Mouse (Mus musculus) ovary, postnatal 14 days (tissue): ENCODE measurements at regions not wholly inside any gene's neighbourhood (a gene's known extent, or its start where the extent isn't known, plus 50 kb on each side); places are given as distances from the start of the nearest gene placed in this dataset.

Experiments
- DNase-seq: peaks from one replicate; pipeline ENCODE4 v3.0.0; 2022; ENCODE audit warnings: low spot score

GRCm38 (mm10) chr13:53902831-53903230 is 152.7 kb downstream of the Drd1 start:
- no peak for DNase-seq

- DNase-seq: no peak
Measured at GRCm38 (mm10) chr13:53900406-53901025, 155.0 kb downstream of the Drd1 start.

GRCm38 (mm10) chr13:53898351-53898750 is 157.2 kb downstream of the Drd1 start:
- DNase-seq: no peak

DNA sequence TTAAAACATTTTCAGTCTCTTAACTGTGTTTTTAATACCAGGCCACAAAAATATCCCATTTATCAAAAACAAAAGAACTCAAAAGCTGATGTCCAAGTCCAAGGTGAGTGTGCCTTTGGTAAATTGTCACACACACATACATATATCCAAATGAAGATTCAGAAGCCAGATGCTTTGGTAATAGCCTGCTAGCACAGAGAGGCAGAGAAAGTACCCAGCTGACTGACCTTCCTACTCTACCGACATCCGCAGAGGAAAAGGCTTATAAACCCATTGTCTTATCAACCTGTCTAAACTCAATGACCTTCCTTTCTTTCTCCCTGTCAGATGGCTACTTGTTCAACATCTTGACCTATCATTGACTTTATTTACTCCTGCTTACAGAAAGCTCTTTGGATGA is 158.3 kb downstream of the Drd1 start:
- no peak for DNase-seq

GRCm38 (mm10) chr13:53888411-53888810 is 167.1 kb downstream of the Drd1 start:
- no peak for DNase-seq

DNA sequence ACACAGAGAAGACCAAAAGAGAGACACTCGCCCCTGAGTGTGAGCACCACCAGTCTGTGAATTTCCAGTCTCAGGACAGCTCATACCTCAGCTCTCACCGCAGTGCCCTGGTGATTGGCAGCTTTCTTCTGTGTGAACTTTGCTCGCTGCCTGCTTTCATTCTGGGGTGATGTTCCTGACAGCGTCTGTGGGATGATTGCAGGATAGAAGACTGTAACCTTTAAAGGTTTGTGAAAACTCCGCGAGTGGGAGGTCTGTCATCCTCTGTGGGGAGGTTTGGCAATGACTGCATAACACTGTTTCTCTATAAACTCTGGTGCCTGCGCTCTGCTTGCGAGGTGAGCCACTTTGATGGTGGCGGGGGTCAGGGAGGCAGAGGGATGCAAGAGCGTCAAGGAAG is 169.7 kb downstream of the Drd1 start:
- no peak for DNase-seq

DNA sequence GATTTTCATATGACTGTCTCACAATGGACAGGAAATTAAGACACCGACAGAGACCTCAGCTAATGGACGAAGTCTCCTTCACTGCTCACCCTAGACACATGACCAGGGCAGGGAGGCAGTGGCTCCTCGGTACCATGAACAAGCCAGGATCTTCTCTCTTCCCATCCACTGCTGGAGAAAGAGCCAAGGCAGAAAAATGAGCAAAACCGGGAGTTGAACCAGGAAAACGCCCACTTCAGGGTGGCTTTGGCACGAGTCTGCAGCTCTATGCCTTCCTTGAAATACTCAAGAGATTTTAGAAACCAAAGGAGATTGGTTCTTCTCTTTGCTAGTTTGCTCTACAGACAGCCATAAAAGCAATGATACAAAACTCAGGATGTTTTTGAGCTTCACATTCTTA is 172.3 kb downstream of the Drd1 start:
- no peak for DNase-seq

- no peak for DNase-seq
Measured at GRCm38 (mm10) chr13:53880466-53881250, 174.8 kb downstream of the Drd1 start.

DNA sequence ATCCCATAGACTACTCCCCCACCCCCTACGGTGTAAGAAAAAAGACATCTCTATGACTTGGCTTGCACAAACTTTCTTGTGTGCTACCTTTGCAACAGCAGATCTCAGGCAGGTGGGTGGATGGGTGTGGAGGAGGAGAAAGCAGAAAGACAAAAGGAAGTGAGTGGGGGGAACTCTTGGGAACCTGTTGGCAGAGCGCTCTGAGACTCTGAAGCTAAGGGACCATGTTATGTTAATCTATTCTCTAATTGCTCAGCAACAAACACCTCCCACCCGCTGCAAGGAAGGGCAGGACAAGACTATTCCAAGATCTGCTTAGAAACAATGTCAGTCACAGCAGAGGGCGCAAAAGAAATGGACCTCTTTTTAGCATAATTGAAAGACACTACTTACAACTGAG is 180.0 kb downstream of the Drd1 start:
- no peak for DNase-seq

DNA sequence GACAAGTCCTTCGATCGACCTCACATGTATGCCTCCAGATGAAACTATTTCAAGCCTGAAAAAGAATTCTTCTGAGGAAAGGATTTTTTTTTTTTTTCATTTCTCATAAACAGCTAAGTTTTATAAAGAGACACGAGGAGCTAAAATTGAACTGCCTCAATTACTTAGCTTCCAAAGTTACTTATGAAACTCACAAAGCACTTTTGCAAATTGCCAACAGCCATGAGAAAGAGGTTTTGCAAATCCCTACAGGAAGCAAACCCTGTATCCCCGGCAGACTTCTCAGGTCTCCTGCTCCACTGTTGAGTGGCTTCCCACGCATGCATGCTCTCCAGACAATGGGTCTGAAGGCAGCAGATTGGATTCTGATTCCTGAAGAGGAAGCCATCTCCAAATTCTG is 190.2 kb downstream of the Drd1 start:
- DNase-seq: no peak

DNA sequence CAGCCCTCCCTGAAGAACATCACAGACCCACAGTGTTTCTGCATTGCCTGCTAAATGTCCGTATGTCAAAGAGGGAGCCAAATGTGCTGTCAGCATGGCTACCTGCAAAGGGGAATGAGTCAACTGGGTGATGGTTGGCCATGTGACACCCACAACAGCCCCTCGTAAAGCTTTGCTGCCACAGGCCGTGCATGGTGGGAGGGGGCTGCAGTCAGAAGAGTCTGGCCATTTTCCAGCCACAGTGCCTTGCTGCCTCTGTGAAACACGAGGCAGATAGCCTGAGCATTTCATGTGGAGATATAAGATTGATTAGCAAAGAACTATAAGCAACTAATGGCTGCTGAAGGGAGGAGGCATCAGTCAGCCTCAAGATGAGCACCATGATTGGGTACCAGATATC is 193.2 kb downstream of the Drd1 start:
- no peak for DNase-seq

- no peak for DNase-seq
Measured at GRCm38 (mm10) chr13:53854196-53854595, 201.3 kb downstream of the Drd1 start.

DNA sequence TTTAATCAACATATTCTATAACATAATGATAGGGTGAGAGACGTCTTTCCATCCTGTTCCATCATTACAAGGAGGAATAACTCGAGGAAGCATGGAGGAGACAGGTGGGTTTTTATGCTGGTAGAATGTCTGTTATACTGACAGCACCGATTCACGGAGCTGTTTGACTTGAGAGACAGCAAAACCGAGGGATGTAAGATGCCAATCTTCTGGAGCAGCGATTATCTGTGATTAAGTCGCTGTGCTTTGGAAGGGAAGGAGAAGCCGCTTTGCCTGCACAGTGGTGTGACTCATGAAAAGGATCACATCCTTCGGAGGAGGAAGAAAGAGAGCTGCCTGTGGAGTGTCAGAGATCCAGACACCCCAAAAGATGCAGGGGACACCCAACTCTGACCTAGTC is 205.4 kb downstream of the Drd1 start:
- no peak for DNase-seq

DNA sequence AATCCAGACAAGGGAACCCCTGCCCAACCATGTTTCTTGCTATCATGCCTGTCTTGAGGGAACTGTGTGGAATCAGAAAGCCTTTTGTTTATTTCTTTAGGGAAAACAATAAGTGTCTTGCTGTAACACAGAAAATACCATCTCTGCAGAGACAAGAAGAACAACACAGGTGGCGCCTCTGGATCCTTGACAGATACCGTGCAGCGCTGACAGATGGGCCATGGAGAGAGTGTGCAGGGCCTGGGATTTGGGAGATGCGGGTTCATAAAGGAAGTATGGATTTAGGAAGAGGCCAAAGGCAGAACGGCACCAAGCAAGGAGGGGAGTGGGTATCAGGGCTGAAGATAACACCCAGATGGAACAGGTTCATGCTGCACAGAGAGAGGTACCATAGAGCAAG is 209.3 kb downstream of the Drd1 start:
- no peak for DNase-seq

- no peak for DNase-seq
Measured at GRCm38 (mm10) chr13:53845786-53846185, 209.7 kb downstream of the Drd1 start.

DNA sequence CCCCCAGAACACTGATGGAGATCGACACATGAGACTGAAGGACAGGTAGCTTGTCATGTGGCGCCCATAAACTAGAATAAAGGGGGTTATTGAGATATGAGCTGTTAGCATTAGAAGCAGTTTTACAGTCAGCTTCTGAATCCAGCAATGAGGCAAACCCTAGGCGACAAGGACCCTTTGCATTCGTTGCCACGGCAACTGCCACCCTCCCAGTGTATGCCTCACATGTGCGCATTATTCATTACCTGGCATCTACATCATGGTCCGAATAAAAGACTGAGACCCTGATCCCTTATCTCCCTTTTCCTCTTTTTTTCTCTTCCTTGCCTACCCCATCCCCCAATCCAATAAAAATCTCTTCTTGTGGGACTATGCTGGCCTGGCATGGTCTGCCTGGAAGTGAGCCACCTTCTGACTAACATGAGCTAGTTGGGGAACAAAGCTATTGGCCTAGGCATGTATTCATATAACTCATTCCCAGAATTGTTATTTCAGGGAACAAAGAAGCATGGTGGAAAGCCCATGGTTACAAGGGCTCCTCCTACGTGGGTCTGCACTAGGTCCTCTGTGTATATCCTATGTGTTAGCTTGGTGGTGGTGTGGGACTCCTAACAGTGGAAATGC is 229.4 kb downstream of the Drd1 start:
- no peak for DNase-seq

- DNase-seq: no peak
Measured at GRCm38 (mm10) chr13:53822061-53822460, 233.4 kb downstream of the Drd1 start.

GRCm38 (mm10) chr13:53815629-53816028 is 239.9 kb downstream of the Drd1 start:
- no peak for DNase-seq

DNA sequence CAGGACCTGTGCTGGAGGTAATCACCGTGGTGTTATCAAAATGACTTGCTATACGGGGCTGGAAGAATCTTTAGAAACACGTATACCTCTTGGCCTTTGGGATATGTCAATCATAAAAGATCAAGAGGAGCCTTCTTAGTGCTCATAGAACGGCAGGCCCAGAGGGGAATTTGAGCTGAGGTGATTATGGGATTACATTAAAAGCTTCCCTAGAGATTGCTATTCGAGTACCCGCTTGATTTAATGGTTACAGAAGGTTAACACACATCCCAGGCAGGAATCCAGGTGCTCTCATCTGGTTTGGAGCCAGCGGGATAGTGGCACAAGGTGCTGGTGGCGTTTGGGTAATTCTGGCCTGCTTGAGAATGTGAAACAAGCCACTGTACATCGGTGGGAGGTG is 241.4 kb downstream of the Drd1 start:
- no peak for DNase-seq

DNA sequence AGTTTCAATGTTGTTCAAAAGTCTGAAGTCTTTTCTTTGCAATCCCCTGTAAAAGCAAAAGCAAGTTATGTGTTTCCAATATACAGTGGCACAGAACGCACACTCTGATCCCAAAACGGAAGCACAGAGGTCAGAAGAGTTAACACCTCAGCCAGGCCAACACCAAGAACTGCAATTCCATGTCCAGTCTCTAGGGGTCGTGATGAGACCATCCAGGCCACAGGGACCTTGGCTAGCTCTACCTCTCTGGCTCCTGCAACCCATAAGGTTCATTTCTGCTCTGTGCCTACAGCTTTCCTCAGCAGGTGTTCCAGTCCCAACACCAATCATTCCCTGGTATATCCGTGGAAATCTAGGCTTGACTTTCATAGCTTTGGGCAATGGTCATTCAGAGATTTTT is 243.6 kb downstream of the Drd1 start:
- DNase-seq: peak; percentile 10

DNA sequence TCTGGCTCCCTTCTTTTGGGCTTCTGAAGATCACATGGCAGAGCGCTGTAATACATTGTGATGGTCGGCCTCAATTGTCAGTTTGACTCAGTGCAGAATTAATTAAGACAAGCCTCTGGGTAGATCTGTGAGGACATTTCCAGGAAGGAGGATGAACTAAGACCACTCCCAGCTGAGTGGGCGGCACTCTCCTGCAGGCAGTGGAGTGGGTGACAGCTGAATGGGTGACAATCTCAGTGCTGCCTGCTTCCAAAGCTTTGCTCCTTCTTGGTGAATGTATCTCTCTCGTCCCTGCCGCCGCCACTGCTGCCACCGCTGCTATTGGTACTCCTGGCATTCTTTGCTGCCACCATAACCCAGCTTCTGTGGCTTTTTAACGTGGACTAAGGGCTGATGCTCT is 244.4 kb downstream of the Drd1 start:
- no peak for DNase-seq

GRCm38 (mm10) chr13:53807791-53808525 is 247.5 kb downstream of the Drd1 start:
- no peak for DNase-seq

GRCm38 (mm10) chr13:53805872-53806271 is 249.6 kb downstream of the Drd1 start:
- DNase-seq: no peak
